Mouse (Mus musculus) MEL (cell line): ENCODE results near the gene Numbl.

Source experiments
- CTCF ChIP-seq, 3 experiments: IDR thresholded peaks in 2 of 3; conservative IDR thresholded peaks in 1 of 3; 2 replicates each; pipeline ENCODE4 v1.5.1; 2011 to 2012; ENCODE audit warnings: low read length in 3 of 3, low read depth in 2 of 3, mild to moderate bottlenecking in 2 of 3, improper control_type of control experiment in 1 of 3, inconsistent platforms in 1 of 3, mixed read lengths in 1 of 3, moderate library complexity in 1 of 3; ENCODE audit not compliant: control insufficient read depth in 1 of 3, insufficient read depth in 1 of 3, poor library complexity in 1 of 3, severe bottlenecking in 1 of 3
- ELF1 ChIP-seq: IDR thresholded peaks from 2 replicates; pipeline ENCODE4 v1.6.1; 2014; ENCODE audit warnings: low read depth, mild to moderate bottlenecking, inconsistent platforms, low read length, improper control_type of control experiment, moderate library complexity
- EP300 ChIP-seq, 2 experiments: IDR thresholded peaks; 2 replicates each; pipeline ENCODE4 v1.6.1; 2011; ENCODE audit warnings: improper control_type of control experiment in 2 of 2, low read length in 2 of 2, low read depth in 1 of 2, mild to moderate bottlenecking in 1 of 2
- GATA1 ChIP-seq: IDR thresholded peaks from 2 replicates; pipeline ENCODE4 v1.6.1; 2011; ENCODE audit warnings: low read depth, low read length, improper control_type of control experiment
- JUND ChIP-seq: IDR thresholded peaks from 2 replicates; pipeline ENCODE4 v1.6.1; 2011; ENCODE audit warnings: low read depth, mild to moderate bottlenecking, improper control_type of control experiment, low read length
- POLR2A ChIP-seq, 2 experiments: IDR thresholded peaks; 2 replicates each; pipeline ENCODE4 v1.6.1; 2011 to 2012; ENCODE audit warnings: low read length in 2 of 2, mild to moderate bottlenecking in 2 of 2, control low read depth in 1 of 2, improper control_type of control experiment in 1 of 2, low read depth in 1 of 2, moderate library complexity in 1 of 2; ENCODE audit not compliant: control insufficient read depth in 1 of 2, insufficient read depth in 1 of 2, poor library complexity in 1 of 2
- POLR2AphosphoS2 ChIP-seq: IDR thresholded peaks from 2 replicates; pipeline ENCODE4 v1.6.1; 2011; ENCODE audit warnings: low read length, improper control_type of control experiment
- USF1 ChIP-seq: IDR thresholded peaks from 2 replicates; pipeline ENCODE4 v1.6.1; 2014; ENCODE audit warnings: low read depth, mild to moderate bottlenecking, inconsistent platforms, low read length, improper control_type of control experiment, moderate library complexity
- ZC3H11A ChIP-seq: IDR thresholded peaks from 2 replicates; pipeline ENCODE4 v1.6.1; 2012; ENCODE audit warnings: low read depth, mild to moderate bottlenecking, inconsistent platforms, low read length, improper control_type of control experiment

- TF ChIP-seq POLR2AphosphoS2 (no peak), POLR2A (IDR thresholded peaks at IDR 0.05; ENCODE audit: control insufficient read depth in 1 of 2, insufficient read depth in 1 of 2, low read depth in 1 of 2, low read length in 2 of 2, poor library complexity in 1 of 2) (peak in 1 of 2 experiments; percentile 43; a peak in 1 of 4 replicates), ZC3H11A (no peak; the same call in 1 of the 2 replicates), ELF1 (peak; percentile 32; the same call in 1 of the 2 replicates), GATA1 (no peak), USF1 (no peak), EP300 (IDR thresholded peaks at IDR 0.05; ENCODE audit: low read depth in 1 of 2, low read length in 2 of 2) (peak in 1 of 2 experiments; percentile 43; a peak in 1 of 4 replicates), CTCF (IDR thresholded peaks at IDR 0.05 in 2 of 3, conservative IDR thresholded peaks at IDR 0.05 in 1 of 3; ENCODE audit: control insufficient read depth in 1 of 3, insufficient read depth in 1 of 3, low read depth in 2 of 3, low read length in 3 of 3, poor library complexity in 1 of 3, severe bottlenecking in 1 of 3) (no peak), JUND (no peak)
These were observed at the start of gene Numbl for GRCm38 (mm10) chr7:27258205-27258899.
